Mouse (Mus musculus) midbrain, embryonic 11.5 days (tissue): ENCODE measurements around the gene Lasp1. TPM values are rescaled to one million over a fixed set of nuclear protein-coding genes. Genes with fewer than 3 reads are reported as not detected.

Experiments used
- ATAC-seq: fragments of 200-750 bp; cut with Nextera tagmentation; 2 replicates; pipeline ENCODE4 v1.8.0; 2017; ENCODE audit warnings: moderate TSS enrichment, moderate library complexity; ENCODE audit not compliant: low FRiP score
- DNase-seq: peaks from one replicate; pipeline ENCODE4 v3.0.0; 2015; ENCODE audit warnings: low spot score; ENCODE audit errors: missing footprints
- H3K27ac ChIP-seq: fragments of 300-500 bp; sonication (generic); 2 replicates; pipeline ENCODE4 v1.5.1; 2014; ENCODE audit warnings: low read depth, low read length
- H3K27me3 ChIP-seq: fragments of 300-500 bp; sonication (generic); 2 replicates; pipeline ENCODE4 v1.6.1; 2014; ENCODE audit warnings: mild to moderate bottlenecking, low read length, moderate library complexity, mixed read lengths; ENCODE audit not compliant: control insufficient read depth, insufficient read depth
- H3K36me3 ChIP-seq: fragments of 300-500 bp; sonication (generic); 2 replicates; pipeline ENCODE4 v1.6.1; 2014; ENCODE audit warnings: mild to moderate bottlenecking, low read length, moderate library complexity, mixed read lengths; ENCODE audit not compliant: control insufficient read depth, insufficient read depth
- H3K4me1 ChIP-seq: fragments of 300-500 bp; sonication (generic); 2 replicates; pipeline ENCODE4 v1.6.1; 2014; ENCODE audit warnings: low read length; ENCODE audit not compliant: control insufficient read depth, insufficient read depth
- H3K4me2 ChIP-seq: fragments of 300-500 bp; sonication (generic); 2 replicates; pipeline ENCODE4 v1.6.1; 2014; ENCODE audit warnings: mild to moderate bottlenecking, moderate library complexity
- H3K4me3 ChIP-seq: fragments of 300-500 bp; sonication (generic); 2 replicates; pipeline ENCODE4 v1.5.1; 2014; ENCODE audit warnings: low read depth, low read length
- H3K9ac ChIP-seq: fragments of 300-500 bp; sonication (generic); 2 replicates; pipeline ENCODE4 v1.6.1; 2014; ENCODE audit warnings: low read length
- H3K9me3 ChIP-seq: fragments of 300-500 bp; sonication (generic); 2 replicates; pipeline ENCODE4 v1.6.1; 2016; ENCODE audit warnings: low read length; ENCODE audit not compliant: control insufficient read depth
- WGBS: fragments of 180-500 bp; shearing (Covaris S2); extraction: QIAGEN DNeasy Blood & Tissue Kit; methylation state at CpG from one replicate; pipeline ENCODE4 v1.1.7; 2014; 5-methylcytosine and 5-hydroxymethylcytosine counted together
- polyA plus RNA-seq: library from polyadenylated mRNA; unstranded; fragments of >200 nt; fragmentation: Nextera tagmentation; extraction: Ambion mirVana; gene quantifications from 2 replicates; pipeline ENCODE4 v1.2.1, GENCODE M21; 2014

The Lasp1 gene
- polyA plus RNA-seq, 1 experiment from 2014 or later = 59.2 TPM

- peak overlapping the region; percentile 34 for H3K4me2 ChIP-seq
- no peaks in the 10 kb centered on the region for H3K27me3 ChIP-seq
- peak overlapping the region; percentile 45 for H3K9ac ChIP-seq
- WGBS = 11% methylated on average over 3 of the region's 3 CpGs
- H3K27ac ChIP-seq = peak overlapping the region; percentile 76
- H3K9me3 ChIP-seq = no peaks in the 10 kb centered on the region
- peaks cover 69% of the 10 kb centered on the region for H3K4me1 ChIP-seq
- H3K4me3 ChIP-seq = no peak overlapping the region
- no peaks in the 10 kb centered on the region for H3K36me3 ChIP-seq
- ATAC-seq (peak; percentile 89), DNase-seq (peak; percentile 93)
Observed at GRCm38 (mm10) chr11:97812491-97812921, 13.7 kb downstream of the Lasp1 start.

GRCm38 (mm10) chr11:97813085-97813484, 14.3 kb downstream of the Lasp1 start:
- Histone ChIP-seq H3K9ac (peak overlapping the region; percentile 45; the same call in 1 of the 2 replicates), H3K27ac (peak overlapping the region; percentile 76), H3K27me3 (no peaks in the 10 kb centered on the region), H3K4me1 (peaks cover 69% of the 10 kb centered on the region), H3K36me3 (no peaks in the 10 kb centered on the region), H3K4me2 (peak overlapping the region; percentile 34; the same call in 1 of the 2 replicates), H3K9me3 (no peaks in the 10 kb centered on the region), H3K4me3 (no peak overlapping the region)
- 55% methylated on average over 7 of the region's 7 CpGs for WGBS
- DNase-seq = peak; percentile 91
- peak; percentile 45 for ATAC-seq

- 78% methylated on average over 17 of the region's 17 CpGs for WGBS
- Histone ChIP-seq H3K9me3 (no peaks in the 10 kb centered on the region), H3K4me1 (peaks cover 71% of the 10 kb centered on the region), H3K9ac (no peak overlapping the region), H3K27me3 (no peaks in the 10 kb centered on the region), H3K4me2 (no peak overlapping the region), H3K27ac (no peak overlapping the region), H3K4me3 (no peak overlapping the region), H3K36me3 (no peaks in the 10 kb centered on the region)
- ATAC-seq (no peak), DNase-seq (no peak)
Observed at GRCm38 (mm10) chr11:97813746-97814515, 15.1 kb downstream of the Lasp1 start.

DNA sequence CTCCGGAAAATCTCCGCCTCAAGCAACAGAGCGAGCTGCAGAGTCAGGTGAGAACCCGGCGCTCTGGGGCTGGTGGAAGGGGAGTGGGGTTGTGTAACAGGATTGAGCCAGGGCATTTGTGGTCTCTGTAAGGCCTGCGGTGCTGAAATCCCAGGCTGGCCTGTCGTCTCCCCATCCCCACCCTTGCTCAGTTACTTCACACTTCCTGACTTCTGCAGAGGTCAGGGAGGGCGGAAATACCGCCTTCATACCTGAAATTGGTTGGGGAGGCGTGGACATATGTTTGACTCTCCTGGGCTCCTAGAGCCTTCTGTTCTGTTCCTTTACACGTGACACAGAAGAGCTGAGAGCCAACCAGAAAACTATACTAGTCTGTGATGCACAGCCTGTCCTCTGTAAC, 16.9 kb downstream of the Lasp1 start:
- Histone ChIP-seq H3K9ac (no peak overlapping the region), H3K9me3 (no peaks in the 10 kb centered on the region), H3K4me1 (peaks cover 70% of the 10 kb centered on the region), H3K4me2 (no peak overlapping the region), H3K27ac (no peak overlapping the region), H3K4me3 (no peak overlapping the region), H3K36me3 (no peaks in the 10 kb centered on the region), H3K27me3 (no peaks in the 10 kb centered on the region)
- WGBS = 67% methylated on average over 11 of the region's 11 CpGs
- no peak for ATAC-seq
- DNase-seq = no peak

- Histone ChIP-seq H3K27me3 (no peaks in the 10 kb centered on the region), H3K4me2 (no peak overlapping the region), H3K4me1 (peaks cover 67% of the 10 kb centered on the region), H3K27ac (0 out of 2 replicates have a peak overlapping the region, but pooled peaks have one; percentile 2), H3K4me3 (no peak overlapping the region), H3K9ac (no peak overlapping the region), H3K36me3 (no peaks in the 10 kb centered on the region), H3K9me3 (no peaks in the 10 kb centered on the region)
- peak; percentile 89 for DNase-seq
- 48% methylated on average over 5 of the region's 5 CpGs for WGBS
- ATAC-seq = no peak
Observed at GRCm38 (mm10) chr11:97816176-97816575, 17.4 kb downstream of the Lasp1 start.

DNA sequence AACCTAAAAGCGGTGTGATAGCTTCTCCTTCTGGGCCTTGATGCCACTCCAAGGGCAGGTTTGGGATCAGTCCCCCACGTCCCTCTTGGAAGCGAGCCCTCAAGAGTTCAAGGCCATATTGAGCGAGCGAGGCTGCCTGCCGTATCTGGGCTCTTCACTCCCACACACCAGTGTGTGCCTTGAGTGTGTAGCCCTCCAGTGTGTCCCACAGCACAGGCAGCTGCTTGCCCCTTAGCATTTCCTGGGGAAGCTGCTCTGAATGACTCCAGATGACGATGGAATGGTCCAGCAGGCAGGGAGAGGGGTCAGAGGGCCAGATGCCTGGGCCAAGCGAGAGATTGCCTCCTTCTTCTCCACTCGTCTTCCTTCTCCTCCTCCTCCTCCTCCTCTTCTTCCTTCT, 18.1 kb downstream of the Lasp1 start:
- H3K27me3 ChIP-seq = no peaks in the 10 kb centered on the region
- peak; percentile 79 for DNase-seq
- WGBS = 59% methylated on average over 9 of the region's 9 CpGs
- ATAC-seq = no peak
- H3K4me2 ChIP-seq = no peak overlapping the region
- H3K4me3 ChIP-seq = no peak overlapping the region
- H3K4me1 ChIP-seq = peaks cover 63% of the 10 kb centered on the region
- no peaks in the 10 kb centered on the region for H3K9me3 ChIP-seq
- no peak overlapping the region for H3K9ac ChIP-seq
- H3K36me3 ChIP-seq = no peaks in the 10 kb centered on the region
- H3K27ac ChIP-seq = no peak overlapping the region

DNA sequence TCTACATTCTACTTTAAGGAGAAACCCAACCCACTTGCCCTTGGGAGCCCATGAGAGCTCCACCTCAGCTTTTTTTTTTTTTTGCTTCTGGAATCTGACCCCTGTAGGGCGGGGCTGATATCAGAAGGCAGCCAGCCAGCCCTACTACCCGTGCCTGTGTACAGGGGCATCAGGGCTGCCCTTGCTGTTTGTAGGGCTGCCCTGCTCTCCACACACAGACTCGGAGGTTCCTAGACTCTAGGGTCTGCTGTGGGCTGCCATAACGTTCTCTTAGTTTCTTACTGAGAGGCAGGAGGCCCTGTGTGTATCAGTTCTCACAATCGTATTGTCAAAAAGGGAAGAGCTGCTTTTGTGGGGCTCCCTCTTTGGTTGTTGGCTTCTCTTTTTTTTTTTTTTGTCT, 18.6 kb downstream of the Lasp1 start:
- Histone ChIP-seq H3K9me3 (no peaks in the 10 kb centered on the region), H3K36me3 (no peaks in the 10 kb centered on the region), H3K27me3 (no peaks in the 10 kb centered on the region), H3K4me2 (no peak overlapping the region), H3K4me3 (no peak overlapping the region), H3K4me1 (peaks cover 58% of the 10 kb centered on the region), H3K9ac (no peak overlapping the region), H3K27ac (peak overlapping the region; percentile 80; the same call in 1 of the 2 replicates)
- DNase-seq = peak; percentile 81
- ATAC-seq = no peak
- 32% methylated on average over 5 of the region's 5 CpGs for WGBS

DNA sequence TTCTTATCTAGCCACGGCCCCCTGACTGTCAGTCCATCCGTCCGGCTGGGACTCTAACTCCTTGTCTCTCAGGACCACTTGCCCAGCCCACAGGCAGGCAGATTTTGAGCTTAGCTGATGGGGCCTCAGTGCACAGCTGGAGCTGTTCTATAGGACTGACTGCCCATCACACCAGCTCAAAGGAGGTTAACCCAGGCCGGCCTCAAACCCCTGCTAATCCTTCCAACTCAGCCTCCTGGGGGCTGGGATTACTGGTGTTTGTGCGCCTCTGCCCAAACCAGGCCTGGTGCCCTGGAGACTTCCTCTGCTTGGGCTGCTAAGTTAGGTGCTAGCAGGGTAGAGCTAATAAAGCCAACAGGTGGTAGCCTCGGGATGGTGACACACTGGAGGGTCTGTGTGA, 19.2 kb downstream of the Lasp1 start:
- ATAC-seq (peak; percentile 56), DNase-seq (peak; percentile 92)
- WGBS = 9% methylated on average over 6 of the region's 6 CpGs
- Histone ChIP-seq H3K9me3 (no peaks in the 10 kb centered on the region), H3K9ac (peak overlapping the region; percentile 58; the same call in 1 of the 2 replicates), H3K36me3 (no peaks in the 10 kb centered on the region), H3K4me1 (peaks cover 52% of the 10 kb centered on the region), H3K27me3 (no peaks in the 10 kb centered on the region), H3K27ac (peak overlapping the region; percentile 80), H3K4me3 (no peak overlapping the region), H3K4me2 (no peak overlapping the region)

DNA sequence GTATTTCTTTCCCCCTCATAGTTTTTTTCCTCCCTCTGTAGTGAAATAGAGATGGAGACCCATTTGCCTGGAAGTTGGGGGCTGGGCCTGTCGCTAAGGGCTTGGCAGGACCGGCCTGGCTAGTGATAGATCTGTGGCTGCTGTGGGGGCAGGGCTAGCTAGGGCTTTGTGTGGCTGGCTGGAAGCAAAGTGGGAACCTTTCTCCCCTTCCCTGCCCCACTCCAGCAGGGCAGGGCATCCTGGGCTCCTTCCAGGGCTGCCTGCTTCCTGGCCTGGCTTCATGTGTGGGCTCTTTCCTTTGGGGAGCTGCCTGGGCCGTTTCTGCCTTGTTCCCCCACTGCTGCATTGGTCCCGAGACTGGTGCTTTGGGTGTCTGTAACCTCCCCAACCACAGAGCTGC, 19.8 kb downstream of the Lasp1 start:
- H3K4me1 ChIP-seq = peaks cover 46% of the 10 kb centered on the region
- H3K27ac ChIP-seq = peak overlapping the region; percentile 80
- peak; percentile 93 for DNase-seq
- no peak overlapping the region for H3K4me3 ChIP-seq
- 6% methylated on average over 4 of the region's 4 CpGs for WGBS
- no peaks in the 10 kb centered on the region for H3K36me3 ChIP-seq
- H3K27me3 ChIP-seq = no peaks in the 10 kb centered on the region
- peak; percentile 82 for ATAC-seq
- no peaks in the 10 kb centered on the region for H3K9me3 ChIP-seq
- peak overlapping the region; percentile 58 for H3K9ac ChIP-seq
- peak overlapping the region; percentile 8; the same call in 1 of the 2 replicates for H3K4me2 ChIP-seq
